Mouse (Mus musculus) heart, embryonic 16.5 days (tissue): ENCODE results near the gene 2700081O15Rik. TPM values are rescaled to one million over a fixed set of nuclear protein-coding genes. Genes with fewer than 3 reads are reported as not detected.

ENCODE experiments used
- ATAC-seq: fragments of 200-750 bp; cut with Nextera tagmentation; replicated peaks from 2 replicates; pipeline ENCODE4 v1.8.0; 2017; ENCODE audit warnings: moderate number of reproducible peaks; ENCODE audit not compliant: insufficient read depth, low FRiP score; ENCODE audit errors: extremely low read depth
- H3K27ac ChIP-seq: fragments of 300-500 bp; sonication (generic); 2 replicates; pipeline ENCODE4 v1.5.1; 2014; ENCODE audit warnings: mild to moderate bottlenecking, low read length, control low read depth, moderate library complexity
- H3K27me3 ChIP-seq: fragments of 300-500 bp; sonication (generic); 2 replicates; pipeline ENCODE4 v1.6.1; 2014; ENCODE audit warnings: low read length, mixed read lengths; ENCODE audit not compliant: control insufficient read depth, insufficient read depth
- H3K36me3 ChIP-seq: fragments of 300-500 bp; sonication (generic); 2 replicates; pipeline ENCODE4 v1.6.1; 2014; ENCODE audit not compliant: control insufficient read depth, insufficient read depth
- H3K4me1 ChIP-seq: fragments of 300-500 bp; sonication (generic); 2 replicates; pipeline ENCODE4 v1.6.1; 2014; ENCODE audit warnings: low read length, mixed read lengths; ENCODE audit not compliant: control insufficient read depth, insufficient read depth
- H3K4me2 ChIP-seq: fragments of 300-500 bp; sonication (generic); 2 replicates; pipeline ENCODE4 v1.6.1; 2014; ENCODE audit warnings: low read depth, mild to moderate bottlenecking, control low read depth, low read length
- H3K4me3 ChIP-seq: fragments of 300-500 bp; sonication (generic); 2 replicates; pipeline ENCODE4 v1.5.1; 2014; ENCODE audit warnings: mild to moderate bottlenecking, control low read depth, low read length
- H3K9ac ChIP-seq: fragments of 300-500 bp; sonication (generic); 2 replicates; pipeline ENCODE4 v1.6.1; 2014; ENCODE audit warnings: low read length, control low read depth
- H3K9me3 ChIP-seq: fragments of 300-500 bp; sonication (generic); replicated peaks from 2 replicates; pipeline ENCODE4 v1.6.1; 2016; ENCODE audit warnings: low read length; ENCODE audit not compliant: control insufficient read depth
- whole genome bisulfite sequencing: fragments of 180-500 bp; shearing (Covaris S2); extraction: QIAGEN DNeasy Blood & Tissue Kit; methylation state at CpG from one replicate; pipeline ENCODE4 v1.1.7; 2014; 5-methylcytosine and 5-hydroxymethylcytosine counted together
- polyA plus RNA-seq: library from polyadenylated mRNA; unstranded; fragments of >200 nt; fragmentation: Nextera tagmentation; extraction: Ambion mirVana; gene quantifications from 2 replicates; pipeline ENCODE4 v1.2.1, GENCODE M21; 2015

2700081O15Rik gene
- polyA plus RNA-seq, 1 experiment from 2014 or later = 3.1 TPM

- no peak for ATAC-seq
- Histone ChIP-seq H3K9me3 (no peaks in the 10 kb centered on the region), H3K27me3 (no peaks in the 10 kb centered on the region), H3K4me2 (no peak overlapping the region), H3K4me1 (peaks cover 53% of the 10 kb centered on the region), H3K4me3 (no peak overlapping the region), H3K36me3 (peaks cover 39% of the 10 kb centered on the region), H3K9ac (peak overlapping the region; percentile 41; the same call in 1 of the 2 replicates), H3K27ac (peak overlapping the region; percentile 23)
- WGBS = 56% methylated on average over 8 of the region's 8 CpGs
These were observed 7.4 kb downstream of the 2700081O15Rik start for GRCm38 (mm10) chr19:7424590-7425397.

DNA sequence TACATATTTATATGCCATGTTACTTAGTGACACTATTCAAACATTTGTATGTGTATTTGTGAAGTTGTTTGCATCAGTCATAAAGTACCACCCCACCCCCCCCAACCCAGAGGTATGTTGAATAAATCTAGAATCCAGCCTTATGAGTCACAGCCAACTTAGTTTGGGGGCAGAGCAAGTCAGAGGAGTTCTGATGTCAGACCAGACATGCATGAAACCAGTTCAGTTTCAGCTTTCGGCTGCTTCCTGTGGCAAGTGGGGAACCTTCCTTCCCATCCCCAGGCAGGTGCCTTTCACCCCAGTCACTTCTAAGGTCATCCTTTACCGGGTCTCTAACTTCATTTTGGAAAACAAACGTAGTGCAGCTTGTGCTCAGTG is 8.0 kb downstream of the 2700081O15Rik start:
- no peaks in the 10 kb centered on the region for H3K9me3 ChIP-seq
- peaks cover 47% of the 10 kb centered on the region for H3K4me1 ChIP-seq
- no peak overlapping the region for H3K9ac ChIP-seq
- no peak overlapping the region for H3K4me3 ChIP-seq
- 48% methylated on average over 3 of the region's 3 CpGs for WGBS
- H3K27me3 ChIP-seq = no peaks in the 10 kb centered on the region
- peaks cover 39% of the 10 kb centered on the region for H3K36me3 ChIP-seq
- no peak for ATAC-seq
- H3K27ac ChIP-seq = no peak overlapping the region
- no peak overlapping the region for H3K4me2 ChIP-seq

- peaks cover 41% of the 10 kb centered on the region for H3K36me3 ChIP-seq
- H3K4me1 ChIP-seq = peaks cover 2% of the 10 kb centered on the region; the same call in 1 of the 2 replicates
- ATAC-seq = no peak
- no peak overlapping the region for H3K9ac ChIP-seq
- no peaks in the 10 kb centered on the region for H3K27me3 ChIP-seq
- no peak overlapping the region for H3K4me3 ChIP-seq
- H3K9me3 ChIP-seq = no peaks in the 10 kb centered on the region
- no peak overlapping the region for H3K4me2 ChIP-seq
- no peak overlapping the region for H3K27ac ChIP-seq
- WGBS = 65% methylated on average over 2 of the region's 2 CpGs
These were observed 17.5 kb downstream of the 2700081O15Rik start for GRCm38 (mm10) chr19:7434887-7435286.

DNA sequence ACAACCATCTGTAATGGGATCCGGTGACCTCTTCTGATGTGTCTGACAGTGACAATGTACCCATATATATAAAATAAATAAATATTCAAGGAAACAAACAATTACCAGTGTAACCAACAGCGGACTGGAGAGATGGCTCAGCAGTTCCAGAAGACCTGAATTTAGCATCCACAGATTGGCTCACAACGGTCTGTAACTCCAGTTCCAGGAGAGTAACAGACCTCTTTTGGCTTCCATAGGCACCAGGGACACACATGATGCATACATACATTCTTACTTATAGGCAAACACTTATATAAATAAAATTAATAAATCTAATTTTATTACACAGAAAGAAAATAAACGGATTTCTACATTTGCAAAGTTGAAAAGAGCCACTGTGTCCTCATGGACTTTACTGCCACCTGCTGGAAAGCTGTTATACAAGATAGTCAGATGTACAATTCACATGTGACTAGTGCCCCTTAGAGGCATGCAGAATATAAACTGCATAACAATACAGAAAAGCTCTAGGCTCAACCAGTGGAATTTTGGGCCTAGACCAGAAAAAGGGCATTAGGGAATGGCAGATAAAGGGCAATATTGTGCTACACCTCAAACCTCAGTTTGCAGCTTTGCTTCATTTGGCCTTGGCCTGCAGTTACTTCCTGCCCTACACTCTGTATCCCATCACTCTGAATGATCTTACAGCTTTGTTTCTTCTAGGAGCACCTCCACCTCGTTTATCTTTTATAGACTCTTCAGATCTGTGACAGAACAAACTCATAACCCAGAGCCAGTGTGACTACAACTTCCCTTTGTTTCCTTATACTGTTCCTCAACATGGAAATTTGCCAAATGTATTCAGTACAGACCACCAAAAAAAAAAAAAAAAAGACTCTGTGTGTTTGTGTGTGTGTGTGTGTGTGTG is 18.9 kb downstream of the 2700081O15Rik start:
- Histone ChIP-seq H3K27ac (no peak overlapping the region; the same call in 1 of the 2 replicates), H3K27me3 (no peaks in the 10 kb centered on the region), H3K9ac (no peak overlapping the region), H3K4me1 (peaks cover 2% of the 10 kb centered on the region; the same call in 1 of the 2 replicates), H3K9me3 (no peaks in the 10 kb centered on the region), H3K4me2 (no peak overlapping the region), H3K36me3 (peaks cover 31% of the 10 kb centered on the region), H3K4me3 (no peak overlapping the region)
- WGBS = 73% methylated on average over 5 of the region's 5 CpGs
- peak; percentile 60; the same call in 1 of the 2 replicates for ATAC-seq

DNA sequence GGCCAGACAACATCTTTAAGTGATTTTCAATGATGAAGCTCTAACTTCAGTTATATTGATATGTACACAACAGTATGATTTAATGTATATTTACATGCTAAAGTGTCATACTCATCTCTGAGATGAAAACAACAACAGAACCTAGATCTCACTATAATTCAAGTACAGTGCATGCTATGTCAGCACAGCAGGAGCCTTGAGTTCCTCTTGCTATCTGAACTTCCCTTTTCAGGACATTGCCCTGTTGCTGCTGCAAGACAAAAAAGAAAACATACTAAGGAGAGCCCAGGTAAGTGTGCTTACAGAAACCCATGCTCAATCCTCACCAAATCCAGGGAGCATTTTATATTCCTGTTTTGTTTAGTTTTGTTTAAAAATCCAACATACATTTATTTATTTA is 20.9 kb downstream of the 2700081O15Rik start:
- Histone ChIP-seq H3K4me1 (peaks cover 2% of the 10 kb centered on the region; the same call in 1 of the 2 replicates), H3K27ac (no peak overlapping the region), H3K4me3 (no peak overlapping the region), H3K9me3 (no peaks in the 10 kb centered on the region), H3K36me3 (peaks cover 15% of the 10 kb centered on the region), H3K9ac (no peak overlapping the region), H3K27me3 (no peaks in the 10 kb centered on the region), H3K4me2 (no peak overlapping the region)
- ATAC-seq = no peak

DNA sequence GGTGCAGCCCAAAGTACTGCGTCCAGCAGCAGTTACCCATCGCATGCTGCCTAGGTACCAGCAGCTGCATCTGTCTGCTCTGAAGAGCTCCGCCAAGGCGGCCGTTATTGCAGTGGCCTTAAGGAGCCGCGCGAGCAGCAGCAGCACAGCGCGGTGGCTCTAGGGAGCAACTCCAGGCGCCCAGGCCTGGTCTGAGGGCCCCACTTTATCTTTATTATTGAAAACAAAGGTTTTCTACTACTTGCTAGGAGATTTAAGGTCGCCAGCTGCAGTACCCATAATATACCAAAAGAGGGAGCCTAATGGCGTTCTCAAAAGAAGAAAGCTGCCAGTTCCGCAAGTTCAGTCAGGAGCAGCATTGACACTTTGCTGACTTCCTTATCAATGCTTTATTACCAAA is 24.1 kb downstream of the 2700081O15Rik start:
- 54% methylated on average over 14 of the region's 14 CpGs for WGBS
- no peaks in the 10 kb centered on the region; the same call in 1 of the 2 replicates for H3K36me3 ChIP-seq
- H3K4me3 ChIP-seq = no peak overlapping the region
- no peaks in the 10 kb centered on the region for H3K9me3 ChIP-seq
- no peak for ATAC-seq
- no peak overlapping the region for H3K27ac ChIP-seq
- H3K9ac ChIP-seq = no peak overlapping the region
- H3K4me2 ChIP-seq = no peak overlapping the region
- H3K4me1 ChIP-seq = peaks cover 1% of the 10 kb centered on the region; the same call in 1 of the 2 replicates
- no peaks in the 10 kb centered on the region for H3K27me3 ChIP-seq

DNA sequence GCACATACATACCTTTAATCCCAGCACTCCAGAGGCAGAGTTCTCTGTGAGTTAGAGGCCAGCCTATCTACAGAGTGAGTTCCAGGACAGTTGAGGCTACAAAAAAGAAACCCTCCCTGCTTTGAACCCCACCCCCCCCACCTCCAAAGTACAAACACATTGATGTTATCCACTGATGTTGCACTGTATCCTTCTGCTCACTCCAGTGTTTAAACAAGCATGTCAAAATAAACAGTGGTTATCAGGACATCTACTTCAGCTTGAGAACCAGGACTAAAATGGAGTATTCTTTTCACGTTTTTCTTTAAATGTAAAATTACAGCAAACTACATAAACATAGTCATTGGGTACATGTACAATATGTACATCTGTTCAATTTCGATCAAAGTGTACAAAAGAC is 27.7 kb downstream of the 2700081O15Rik start:
- Histone ChIP-seq H3K36me3 (no peaks in the 10 kb centered on the region; the same call in 1 of the 2 replicates), H3K9ac (no peak overlapping the region), H3K4me1 (peaks cover 2% of the 10 kb centered on the region; the same call in 1 of the 2 replicates), H3K4me3 (no peak overlapping the region), H3K27me3 (no peaks in the 10 kb centered on the region), H3K27ac (no peak overlapping the region), H3K4me2 (no peak overlapping the region), H3K9me3 (no peaks in the 10 kb centered on the region)
- no peak for ATAC-seq
- 80% methylated on average over 2 of the region's 2 CpGs for WGBS

GRCm38 (mm10) chr19:7445596-7445995 is 28.2 kb downstream of the 2700081O15Rik start:
- no peaks in the 10 kb centered on the region for H3K27me3 ChIP-seq
- peaks cover under 1% of the 10 kb centered on the region; the same call in 1 of the 2 replicates for H3K36me3 ChIP-seq
- no peaks in the 10 kb centered on the region for H3K9me3 ChIP-seq
- peaks cover 2% of the 10 kb centered on the region; the same call in 1 of the 2 replicates for H3K4me1 ChIP-seq
- no peak overlapping the region for H3K4me3 ChIP-seq
- H3K4me2 ChIP-seq = no peak overlapping the region
- ATAC-seq = no peak
- no peak overlapping the region for H3K27ac ChIP-seq
- H3K9ac ChIP-seq = no peak overlapping the region
- 81% methylated on average over 1 of the region's 1 CpGs for WGBS
